Mouse (Mus musculus): ENCODE measurements around the gene Actl11.

Actl11 gene

GRCm38 (mm10) chr9:107961881-107962280 is 33.6 kb downstream of the Actl11 start:
- DNase-seq (ENCODE audit: low spot score) = no peak

DNA sequence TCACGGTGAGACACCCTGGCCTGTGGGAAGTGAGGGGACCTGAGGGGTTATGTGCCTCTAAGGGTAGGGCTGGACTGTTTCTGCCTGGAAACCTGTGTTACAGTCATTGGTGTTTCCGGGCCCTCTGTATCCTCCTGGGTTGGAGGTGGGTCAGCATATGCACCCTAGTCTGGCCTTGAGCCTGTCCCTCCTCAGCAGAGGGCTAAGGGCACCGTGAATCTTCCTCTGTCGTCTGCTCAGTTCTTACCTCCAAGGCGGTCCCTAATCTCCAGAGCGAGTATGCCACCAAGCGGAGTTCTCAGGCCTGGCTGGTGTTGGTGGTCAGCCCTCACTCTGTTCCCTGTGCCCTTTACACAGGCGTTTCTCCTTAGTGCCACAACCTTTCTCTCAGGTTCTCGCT is 34.6 kb downstream of the Actl11 start:
- no peak for DNase-seq (ENCODE audit: low spot score)

- peak; percentile 53 for DNase-seq (ENCODE audit: low spot score)
Observed at GRCm38 (mm10) chr9:107963700-107964099, 35.4 kb downstream of the Actl11 start.

- no peak for DNase-seq (ENCODE audit: low spot score)
Observed at GRCm38 (mm10) chr9:107964681-107965080, 36.4 kb downstream of the Actl11 start.

- DNase-seq (ENCODE audit: low spot score) = no peak
Observed at GRCm38 (mm10) chr9:107966676-107967075, 38.4 kb downstream of the Actl11 start.

GRCm38 (mm10) chr9:107967437-107967836 is 39.2 kb downstream of the Actl11 start:
- no peak for DNase-seq (ENCODE audit: low spot score)

GRCm38 (mm10) chr9:107968531-107968930 is 40.3 kb downstream of the Actl11 start:
- no peak for DNase-seq (ENCODE audit: low spot score)

DNA sequence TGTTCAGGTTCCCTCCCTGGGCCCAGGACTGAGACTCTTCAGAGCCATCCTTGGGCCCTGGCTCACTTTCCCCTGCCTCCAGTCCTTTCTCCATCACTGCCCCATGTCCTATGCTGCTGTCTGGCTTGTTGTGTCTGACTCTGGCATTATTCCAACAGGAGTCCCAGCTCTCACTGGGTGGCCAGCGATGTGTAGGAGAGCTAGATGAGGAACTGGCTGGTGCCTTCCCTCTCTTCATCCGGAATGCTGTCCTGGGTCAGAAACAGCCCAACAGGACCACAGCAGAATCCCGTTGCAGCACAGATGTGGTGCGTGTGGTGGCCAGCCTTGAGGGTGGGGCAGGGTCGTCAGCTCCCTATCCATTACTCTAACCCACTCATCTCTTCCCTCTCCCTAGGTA is 42.0 kb downstream of the Actl11 start:
- DNase-seq (ENCODE audit: low spot score) = no peak

DNA sequence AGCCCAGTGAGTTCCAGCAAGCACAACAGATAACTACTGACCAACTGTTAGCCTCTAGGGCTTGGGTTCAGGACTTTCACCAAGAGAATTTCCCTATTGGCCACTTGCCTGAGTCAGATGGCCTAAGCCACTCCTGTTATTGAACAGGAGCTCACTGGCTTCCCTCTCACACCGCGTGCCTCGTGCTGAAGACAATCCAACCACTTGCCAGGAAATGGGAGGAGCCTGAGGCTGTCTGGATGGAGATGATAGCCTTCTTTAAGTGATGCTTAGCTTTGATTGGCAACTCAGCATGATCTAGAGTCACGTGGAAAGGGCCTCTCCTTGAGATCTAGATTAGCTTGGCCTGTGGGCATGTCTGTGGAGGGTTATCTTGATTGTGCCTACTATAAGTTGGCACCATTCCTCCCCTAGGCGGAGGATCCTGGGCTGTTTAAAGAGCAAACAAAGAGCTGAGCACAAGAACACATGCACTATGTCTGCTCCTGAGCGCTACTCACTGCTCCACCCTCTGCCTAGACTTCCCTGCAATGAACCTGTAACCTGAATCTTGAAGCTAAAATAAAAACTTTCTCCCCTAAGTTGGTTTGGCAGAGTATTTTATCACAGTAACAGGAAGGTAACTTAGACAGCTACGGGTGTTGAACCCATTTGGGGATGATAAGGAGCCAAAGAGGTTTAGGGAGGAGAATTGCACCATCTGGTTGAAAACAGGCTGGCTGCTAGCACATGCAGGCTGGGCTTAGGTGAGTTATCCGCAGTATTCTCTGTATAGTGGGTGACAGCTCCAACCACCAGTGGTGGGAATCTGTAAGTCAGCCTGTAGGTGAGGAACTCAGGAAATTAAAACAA is 43.6 kb downstream of the Actl11 start:
- no peak for DNase-seq (ENCODE audit: low spot score)

DNA sequence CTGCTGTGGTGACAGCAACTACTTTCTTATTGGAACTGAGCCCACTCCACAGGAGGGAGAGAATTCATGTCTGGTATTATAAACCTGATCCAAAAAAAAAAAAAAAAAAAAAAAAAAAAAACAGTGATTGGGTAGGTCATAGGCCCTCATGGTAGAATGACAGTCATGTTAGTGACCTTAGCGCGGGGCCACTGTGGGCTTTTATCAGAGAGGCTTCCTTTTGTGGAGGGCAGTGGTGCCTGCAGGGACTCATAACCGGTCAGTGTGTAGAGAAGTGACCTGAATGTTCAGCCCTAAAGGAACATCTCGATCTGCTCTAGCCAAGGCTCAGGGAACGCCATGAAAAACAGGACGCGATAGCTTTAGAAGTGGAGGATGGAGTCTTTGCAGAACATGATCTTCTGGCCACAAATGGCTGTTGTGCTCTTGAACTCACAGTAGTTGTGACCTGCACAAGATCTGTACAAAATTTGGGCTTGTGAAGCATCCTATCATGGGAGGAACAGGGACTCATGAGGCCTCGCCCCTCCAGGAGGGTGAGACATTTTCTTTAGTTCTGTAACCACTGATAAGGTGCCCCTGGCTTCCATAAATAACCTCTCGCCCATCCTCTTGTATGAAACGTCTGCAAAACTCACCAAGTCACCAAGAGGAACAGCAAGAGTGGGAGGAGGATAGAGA is 46.4 kb downstream of the Actl11 start:
- DNase-seq (ENCODE audit: low spot score) = no peak

DNA sequence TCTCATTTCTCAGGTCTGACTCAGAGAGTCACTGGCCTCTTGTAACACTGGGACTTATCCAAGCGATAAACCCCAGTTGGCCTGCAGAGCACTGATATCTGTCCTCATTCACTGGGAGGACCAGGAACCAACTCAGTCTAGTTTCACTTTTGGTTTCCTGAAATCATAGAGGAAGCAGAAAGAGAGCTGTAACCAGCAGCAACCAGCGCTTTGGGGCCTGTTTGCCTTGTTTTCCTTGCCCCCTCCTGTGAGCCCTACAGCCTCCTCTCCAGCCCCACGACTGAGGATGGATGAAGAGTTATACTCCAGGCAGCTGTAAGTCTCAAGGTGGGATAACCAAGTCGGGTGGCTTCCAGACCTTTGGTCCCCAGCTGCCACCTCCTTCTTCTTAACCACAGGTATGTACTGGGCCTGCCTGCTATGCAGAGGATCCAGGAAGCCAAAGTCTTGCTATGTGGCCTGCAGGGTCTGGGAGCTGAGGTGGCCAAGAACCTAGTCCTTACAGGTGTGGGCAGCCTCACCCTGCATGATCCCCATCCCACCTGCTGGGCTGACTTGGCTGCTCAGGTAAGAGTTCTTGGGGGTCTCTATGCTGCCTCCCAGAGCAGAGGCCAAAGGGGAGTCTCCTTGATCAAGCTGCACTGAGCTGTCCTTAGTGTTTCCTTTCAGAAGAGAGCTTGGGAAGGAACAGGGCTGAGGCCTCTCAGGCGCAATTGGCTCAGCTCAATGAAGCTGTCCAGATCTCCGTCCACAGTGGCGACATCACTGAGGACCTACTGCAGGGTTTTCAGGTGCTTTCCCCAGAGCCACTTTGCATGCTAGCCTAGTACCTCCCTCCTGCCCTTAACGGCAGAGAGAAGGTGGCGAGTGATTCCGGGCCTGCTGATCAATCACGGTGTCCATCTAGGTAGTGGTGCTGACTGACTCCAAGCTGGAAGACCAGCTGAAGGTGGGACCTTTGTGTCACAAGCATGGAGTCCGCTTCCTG is 47.4 kb downstream of the Actl11 start, which contains the start of gene Uba7:
Uba7 (plus strand) TSS at position 107 of the 988 bp plus-strand sequence.
- peak; percentile 15 for DNase-seq (ENCODE audit: low spot score)

DNA sequence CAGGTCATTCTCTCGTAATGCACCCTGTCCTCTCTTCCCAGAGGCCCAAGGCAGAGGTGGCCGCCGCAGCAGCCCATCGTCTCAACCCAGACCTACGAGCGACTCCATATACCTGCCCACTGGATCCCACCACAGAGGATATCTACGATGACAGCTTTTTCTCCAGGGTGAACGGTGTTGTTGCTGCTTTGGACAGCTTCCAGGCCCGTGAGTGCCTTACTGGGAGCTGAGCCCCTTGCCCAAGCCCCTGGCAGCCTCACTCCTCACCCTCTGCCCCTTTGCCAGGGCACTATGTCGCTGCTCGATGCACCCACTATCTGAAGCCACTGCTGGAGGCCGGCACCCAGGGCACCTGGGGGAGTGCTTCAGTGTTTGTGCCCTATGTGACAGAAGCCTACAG is 50.5 kb downstream of the Actl11 start:
- no peak for DNase-seq (ENCODE audit: low spot score)

Data from ovary, postnatal 10 days (tissue).